Mouse (Mus musculus): ENCODE data around the gene Cse1l.

Gene Cse1l

GRCm38 (mm10) chr2:166977490-166977889, 71.7 kb downstream of the Cse1l start:
- DNase-seq, result no peak

GRCm38 (mm10) chr2:166980161-166980560, 74.3 kb downstream of the Cse1l start:
- no peak for DNase-seq

GRCm38 (mm10) chr2:166983351-166983894, 77.6 kb downstream of the Cse1l start:
- no peak for DNase-seq

GRCm38 (mm10) chr2:166990861-166991260, 85.0 kb downstream of the Cse1l start:
- no peak for DNase-seq

GRCm38 (mm10) chr2:166991945-166992344, 86.1 kb downstream of the Cse1l start:
- no peak for DNase-seq

- DNase-seq, result peak; percentile 65 to 68
These were observed 89.4 kb downstream of the Cse1l start for GRCm38 (mm10) chr2:166995021-166995795.
